Mouse (Mus musculus): Measurements from ENCODE around the gene Brms1. TPM values are rescaled to one million over a fixed set of nuclear protein-coding genes. Genes with fewer than 3 reads are reported as not detected.
"Not testable (repeated sequence)": the region's sequence is repeated elsewhere in the genome, so short reads cannot be mapped to it uniquely, and the experiment has no call there.

The Brms1 gene
- polyA plus RNA-seq, 1 experiment from 2014 or later = 30.7 TPM

DNA sequence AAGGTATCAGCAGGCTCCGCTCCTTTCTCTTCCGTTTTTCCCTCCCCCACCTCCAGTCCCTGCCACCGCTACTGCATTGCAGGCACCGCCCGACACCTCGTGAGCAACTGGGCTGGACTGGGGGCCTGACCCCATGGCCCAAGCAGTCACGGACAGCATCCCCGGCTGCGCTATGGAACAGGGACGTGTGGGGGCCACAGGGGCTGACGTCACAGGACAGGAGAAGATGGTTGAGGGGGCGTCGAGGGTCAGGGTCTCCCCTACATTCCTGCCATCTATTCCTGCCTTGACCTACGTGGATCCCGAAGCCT lies 43.6 kb downstream of the Brms1 start:
- H3K9me3 ChIP-seq = no peaks in the 10 kb centered on the region
- 5% methylated on average over 15 of the region's 15 CpGs for WGBS
- ATAC-seq (ENCODE audit: low FRiP score, low read depth) = no peak
- peaks cover 34% of the 10 kb centered on the region for H3K4me1 ChIP-seq (replicated peaks)
- 0 out of 2 replicates have a peak overlapping the region, but pooled peaks have one; percentile 10 for H3K27ac ChIP-seq (replicated peaks)
- H3K4me3 ChIP-seq = peak overlapping the region; percentile 70
- H3K27me3 ChIP-seq = peaks cover 52% of the 10 kb centered on the region
- peak overlapping the region; percentile 88 for H3K9ac ChIP-seq
- H3K36me3 ChIP-seq = peaks cover 7% of the 10 kb centered on the region; the same call in 1 of the 2 replicates
- H3K4me2 ChIP-seq = peak overlapping the region; percentile 75

DNA sequence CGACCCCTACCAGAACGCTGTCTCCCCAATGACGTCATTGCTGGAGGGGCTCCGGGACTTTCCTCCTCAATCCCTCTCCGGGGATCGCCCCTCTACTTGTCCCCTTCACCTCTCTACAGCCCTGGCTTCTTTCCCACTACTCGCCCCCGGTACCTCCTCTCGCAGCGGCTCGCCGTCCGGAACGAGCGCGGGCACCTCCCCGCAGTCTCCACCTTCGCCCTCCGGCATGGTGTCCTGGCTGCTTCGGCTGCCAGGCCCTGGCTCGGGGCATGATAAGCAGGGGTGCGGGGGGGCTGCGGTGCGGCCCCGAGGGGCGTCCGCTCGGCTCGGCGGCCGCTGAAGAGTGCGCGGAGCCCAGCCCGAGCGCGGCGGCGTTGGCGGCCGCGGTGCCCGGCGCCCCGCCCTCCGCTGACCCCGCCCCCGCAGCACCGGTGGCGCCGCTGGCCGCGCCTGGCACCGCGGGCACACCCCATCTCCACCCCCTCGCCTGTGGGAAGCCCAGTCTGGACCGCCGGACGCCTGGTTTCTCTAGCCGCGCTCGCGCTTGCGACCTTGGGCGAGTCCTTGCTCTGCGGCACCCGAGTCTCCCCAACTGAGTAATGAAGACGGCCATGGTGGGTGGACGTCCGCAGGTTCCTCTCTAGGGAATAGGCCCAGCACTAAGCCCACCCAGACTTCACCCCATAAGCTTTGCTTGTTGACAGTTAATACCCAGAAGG lies 44.1 kb downstream of the Brms1 start, which contains the start of gene Tmem151a:
Gene Tmem151a (minus strand): TSS at position 387 of the 719 bp plus-strand sequence.
- Histone ChIP-seq H3K4me2 (peak within 1 kb of the TSS; percentile 75), H3K27ac (replicated peaks) (peak within 1 kb of the TSS; percentile 60), H3K4me1 (replicated peaks) (peaks cover 34% of the 10 kb centered on the region), H3K9ac (peak within 1 kb of the TSS; percentile 88), H3K36me3 (peaks cover 9% of the 10 kb centered on the region), H3K9me3 (no peaks in the 10 kb centered on the region), H3K4me3 (peak within 1 kb of the TSS; percentile 70), H3K27me3 (peaks cover 50% of the 10 kb centered on the region)
- under 1% methylated on average over 69 of the region's 69 CpGs for WGBS
- no peak for ATAC-seq (ENCODE audit: low FRiP score, low read depth)

DNA sequence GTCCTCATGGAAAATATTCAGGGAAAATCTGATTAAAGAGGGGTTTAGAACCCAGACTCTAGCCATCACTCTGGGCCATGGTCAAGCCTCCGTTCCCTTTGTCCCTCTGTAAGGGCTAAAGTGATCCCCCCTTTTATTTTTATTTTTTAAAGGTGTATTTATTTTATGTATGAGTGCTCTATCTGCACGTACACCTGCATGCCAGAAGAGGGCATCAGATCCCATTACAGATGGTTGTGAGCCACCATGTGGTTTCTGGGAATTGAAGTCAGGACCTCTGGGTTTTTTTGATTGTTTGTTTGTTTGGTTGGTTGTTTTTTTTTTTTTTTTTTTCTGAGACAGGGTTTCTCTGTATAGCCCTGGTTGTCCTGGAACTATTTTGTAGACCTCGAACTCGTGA lies 45.4 kb downstream of the Brms1 start:
- peaks cover 38% of the 10 kb centered on the region for H3K27me3 ChIP-seq
- H3K36me3 ChIP-seq = peaks cover 12% of the 10 kb centered on the region
- ATAC-seq (ENCODE audit: low FRiP score, low read depth); H3K9ac ChIP-seq; H3K27ac ChIP-seq (replicated peaks); H3K4me3 ChIP-seq; H3K4me2 ChIP-seq; H3K9me3 ChIP-seq: not testable (repeated sequence)
- 57% methylated on average over 4 of the region's 4 CpGs for WGBS
- H3K4me1 ChIP-seq (replicated peaks) = peaks cover 34% of the 10 kb centered on the region

DNA sequence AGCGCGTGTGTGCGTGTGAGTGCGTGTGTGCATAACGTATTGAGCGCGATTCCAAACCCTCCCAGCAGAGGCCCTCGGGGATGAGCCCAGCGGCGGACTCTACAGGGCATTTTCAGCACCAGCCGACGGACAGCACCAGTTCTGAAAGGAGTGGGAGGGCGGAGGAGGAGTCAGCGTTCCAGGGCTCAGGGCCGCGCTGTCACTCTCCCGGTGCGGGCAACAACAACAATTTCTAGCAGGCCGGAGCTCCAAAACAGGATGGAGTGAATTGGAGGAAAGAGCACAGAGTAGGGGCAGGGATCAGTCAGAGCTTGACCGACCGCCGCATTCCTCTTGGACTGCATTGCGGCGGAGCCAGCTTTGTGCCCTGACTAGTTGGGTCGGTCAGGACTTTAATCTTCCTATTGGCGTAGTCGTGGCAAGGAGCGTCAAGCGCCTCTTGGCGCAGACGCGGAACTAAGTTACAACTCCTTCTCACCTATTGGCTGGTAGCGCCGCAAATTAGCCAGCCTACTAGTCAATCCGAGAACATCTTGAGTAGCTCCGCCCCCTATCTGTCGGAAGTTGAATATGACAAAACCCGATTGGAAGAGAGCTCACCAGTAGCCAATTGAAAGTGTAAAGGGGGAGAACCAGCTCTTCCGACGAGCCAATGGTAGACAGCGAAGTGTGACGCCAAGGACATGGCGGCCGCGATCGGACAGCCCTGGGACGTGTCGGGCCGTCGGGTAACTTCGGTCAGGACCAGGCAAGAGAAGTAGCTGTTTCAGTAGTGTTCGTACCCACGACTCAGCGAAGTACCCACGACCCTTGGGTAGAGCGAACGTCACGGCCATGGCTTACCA lies 47.0 kb downstream of the Brms1 start, which contains the start of gene Yif1a:
Gene Yif1a (plus strand): TSS at position 655 of the 845 bp plus-strand sequence.
- Histone ChIP-seq H3K27ac (replicated peaks) (peak within 1 kb of the TSS; percentile 85), H3K36me3 (peaks cover 23% of the 10 kb centered on the region; the same call in 1 of the 2 replicates), H3K4me2 (peak within 1 kb of the TSS; percentile 89), H3K9me3 (no peaks in the 10 kb centered on the region), H3K9ac (peak within 1 kb of the TSS; percentile 87), H3K4me1 (replicated peaks) (peaks cover 36% of the 10 kb centered on the region), H3K27me3 (peaks cover 22% of the 10 kb centered on the region), H3K4me3 (peak within 1 kb of the TSS; percentile 87)
- under 1% methylated on average over 58 of the region's 58 CpGs for WGBS
- peak; percentile 92 for ATAC-seq (ENCODE audit: low FRiP score, low read depth)

DNA sequence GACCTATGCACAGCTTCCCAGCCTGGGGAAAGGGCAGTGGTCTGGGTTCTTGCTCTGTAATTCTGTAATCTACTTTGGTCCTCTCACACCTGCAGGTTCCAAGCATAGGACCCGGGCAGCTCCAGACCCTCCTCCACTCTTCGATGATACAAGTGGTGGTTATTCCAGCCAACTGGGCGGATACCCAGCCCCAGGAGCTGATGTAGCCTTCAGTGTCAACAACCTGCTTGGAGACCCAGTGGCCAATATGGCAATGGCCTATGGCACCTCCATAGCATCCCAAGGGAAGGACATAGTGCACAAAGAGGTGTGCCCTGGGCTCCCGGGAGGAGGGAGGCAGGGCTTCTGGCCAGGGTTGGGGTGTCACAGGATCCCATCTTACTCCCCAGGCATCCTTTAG lies 48.2 kb downstream of the Brms1 start:
- peaks cover 30% of the 10 kb centered on the region for H3K36me3 ChIP-seq
- H3K9me3 ChIP-seq = no peaks in the 10 kb centered on the region
- WGBS = 92% methylated on average over 4 of the region's 4 CpGs
- peaks cover 40% of the 10 kb centered on the region for H3K4me1 ChIP-seq (replicated peaks)
- peak overlapping the region; percentile 89 for H3K4me2 ChIP-seq
- peak overlapping the region; percentile 87 for H3K9ac ChIP-seq
- no peak for ATAC-seq (ENCODE audit: low FRiP score, low read depth)
- peaks cover 11% of the 10 kb centered on the region for H3K27me3 ChIP-seq
- peak overlapping the region; percentile 87 for H3K4me3 ChIP-seq
- H3K27ac ChIP-seq (replicated peaks) = no peak overlapping the region

DNA sequence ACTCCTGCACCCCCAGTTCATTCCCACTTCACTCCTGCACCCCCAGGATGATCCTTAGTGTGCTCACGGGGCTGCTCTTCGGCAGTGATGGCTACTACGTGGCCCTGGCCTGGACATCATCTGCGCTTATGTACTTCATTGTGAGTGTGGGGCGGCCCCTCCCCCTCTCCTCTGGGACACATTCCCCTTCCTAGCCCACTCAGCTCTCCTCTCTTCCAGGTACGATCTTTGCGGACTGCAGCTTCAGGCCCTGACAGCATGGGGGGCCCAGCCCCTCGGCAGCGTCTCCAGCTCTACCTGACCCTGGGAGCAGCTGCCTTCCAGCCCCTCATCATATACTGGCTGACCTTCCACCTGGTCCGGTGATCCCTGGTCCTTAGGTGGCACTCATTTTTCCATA lies 50.9 kb downstream of the Brms1 start:
- Histone ChIP-seq H3K9ac (no peak overlapping the region), H3K9me3 (no peaks in the 10 kb centered on the region), H3K27me3 (no peaks in the 10 kb centered on the region), H3K4me3 (no peak overlapping the region), H3K4me2 (no peak overlapping the region), H3K36me3 (peaks cover 30% of the 10 kb centered on the region), H3K27ac (replicated peaks) (no peak overlapping the region), H3K4me1 (replicated peaks) (peaks cover 61% of the 10 kb centered on the region)
- ATAC-seq (ENCODE audit: low FRiP score, low read depth) = no peak
- 83% methylated on average over 10 of the region's 10 CpGs for WGBS

DNA sequence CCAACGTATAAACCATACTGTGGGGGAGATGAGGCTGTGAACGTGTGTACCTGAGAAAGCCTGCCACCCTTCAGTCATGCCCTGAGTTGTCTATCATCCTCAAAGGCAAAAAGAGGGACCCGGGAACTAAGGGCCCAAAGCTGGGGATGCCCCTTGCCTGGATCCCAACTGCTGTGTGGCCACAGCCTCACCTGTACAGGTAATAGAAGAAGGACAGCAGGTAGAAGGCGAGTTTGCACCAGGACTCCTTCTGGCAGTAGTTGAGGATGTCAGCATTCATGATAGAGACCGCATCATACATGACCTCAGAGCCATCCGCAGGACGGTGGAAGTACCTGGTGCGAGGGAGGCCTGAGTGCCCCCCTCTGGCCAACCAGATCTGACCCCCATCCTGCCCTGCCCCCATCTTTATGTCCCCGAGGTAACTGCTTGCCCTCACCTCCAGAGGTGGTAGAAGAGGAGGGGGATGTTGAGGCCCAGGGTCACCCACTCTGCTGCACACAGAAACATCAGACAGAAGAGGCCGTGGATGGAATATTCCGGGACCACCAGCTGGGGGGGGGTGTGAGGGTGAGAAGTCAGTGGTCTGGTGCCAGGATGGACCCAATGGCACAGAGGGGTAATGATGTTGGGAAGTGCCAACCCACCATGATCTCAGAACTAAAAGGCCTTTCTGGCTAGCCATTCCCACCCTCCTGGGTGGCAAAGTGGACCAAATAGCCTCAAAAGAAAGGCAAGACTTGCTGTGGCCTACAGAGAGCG lies 52.5 kb downstream of the Brms1 start:
- H3K4me1 ChIP-seq (replicated peaks) = peaks cover 60% of the 10 kb centered on the region
- H3K9me3 ChIP-seq = no peaks in the 10 kb centered on the region
- no peak for ATAC-seq (ENCODE audit: low FRiP score, low read depth)
- H3K4me3 ChIP-seq = peak overlapping the region; percentile 91; the same call in 1 of the 2 replicates
- H3K36me3 ChIP-seq = peaks cover 30% of the 10 kb centered on the region
- 70% methylated on average over 12 of the region's 12 CpGs for WGBS
- H3K27me3 ChIP-seq = no peaks in the 10 kb centered on the region
- H3K9ac ChIP-seq = peak overlapping the region; percentile 45; the same call in 1 of the 2 replicates
- H3K4me2 ChIP-seq = peak overlapping the region; percentile 87
- H3K27ac ChIP-seq (replicated peaks) = peak overlapping the region; percentile 97

DNA sequence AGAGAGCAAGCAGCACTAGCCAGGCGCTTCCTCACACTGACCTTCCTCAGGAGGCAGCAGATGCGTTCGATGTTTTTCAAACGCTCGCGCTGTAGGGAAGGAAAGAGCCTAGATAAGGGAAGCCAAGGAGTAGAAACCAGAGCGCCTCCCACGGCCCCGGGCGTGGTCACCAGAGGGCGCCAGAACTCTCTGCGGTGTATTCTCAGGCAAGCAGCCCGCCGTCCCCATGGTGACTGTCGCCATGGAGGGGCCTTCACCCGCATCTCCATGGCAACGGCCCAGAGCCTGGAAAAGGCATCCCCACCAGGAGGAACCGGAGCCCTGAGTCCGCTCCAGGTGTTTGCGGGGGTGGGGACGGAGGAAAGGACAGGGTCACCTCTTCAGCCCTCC lies 53.1 kb downstream of the Brms1 start:
- H3K36me3 ChIP-seq = peaks cover 30% of the 10 kb centered on the region
- peaks cover 60% of the 10 kb centered on the region for H3K4me1 ChIP-seq (replicated peaks)
- H3K27ac ChIP-seq (replicated peaks) = peak overlapping the region; percentile 97
- peak overlapping the region; percentile 91 for H3K4me3 ChIP-seq
- ATAC-seq (ENCODE audit: low FRiP score, low read depth) = peak; percentile 62
- under 1% methylated on average over 21 of the region's 21 CpGs for WGBS
- no peaks in the 10 kb centered on the region for H3K9me3 ChIP-seq
- H3K4me2 ChIP-seq = peak overlapping the region; percentile 87
- H3K27me3 ChIP-seq = no peaks in the 10 kb centered on the region
- H3K9ac ChIP-seq = peak overlapping the region; percentile 45

DNA sequence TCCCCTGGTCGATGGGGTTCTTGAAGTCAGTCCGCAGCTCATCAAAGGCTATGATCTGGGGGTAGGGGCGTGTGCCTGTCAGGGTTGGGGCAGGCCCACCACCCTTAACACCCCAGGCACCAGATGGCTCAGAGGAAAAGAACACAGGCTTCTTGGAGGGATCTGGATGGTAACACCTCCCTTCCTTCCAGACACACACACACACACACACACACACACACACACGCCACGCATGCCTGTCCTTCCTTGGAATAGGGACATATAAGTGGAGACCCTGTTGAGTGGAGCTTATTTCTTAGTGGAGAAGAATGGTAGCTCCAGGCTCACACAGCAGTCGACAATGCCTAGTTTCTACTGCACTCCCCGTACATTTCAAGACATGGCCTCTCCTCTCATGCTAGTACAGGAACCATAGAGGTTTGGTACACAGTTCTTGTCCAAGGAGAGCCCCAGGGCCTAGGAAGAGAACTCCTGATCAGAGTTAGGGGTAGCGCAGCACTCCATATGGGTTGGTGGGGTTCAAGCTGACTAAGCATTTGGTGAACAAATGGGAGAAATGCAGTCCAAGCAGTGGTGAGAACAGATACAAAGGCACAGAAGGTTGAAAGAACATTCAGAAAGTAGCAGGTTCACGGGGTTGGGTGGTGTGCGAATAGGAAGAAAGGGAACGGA lies 53.7 kb downstream of the Brms1 start:
- WGBS = 25% methylated on average over 11 of the region's 11 CpGs
- H3K9ac ChIP-seq = peak overlapping the region; percentile 45

DNA sequence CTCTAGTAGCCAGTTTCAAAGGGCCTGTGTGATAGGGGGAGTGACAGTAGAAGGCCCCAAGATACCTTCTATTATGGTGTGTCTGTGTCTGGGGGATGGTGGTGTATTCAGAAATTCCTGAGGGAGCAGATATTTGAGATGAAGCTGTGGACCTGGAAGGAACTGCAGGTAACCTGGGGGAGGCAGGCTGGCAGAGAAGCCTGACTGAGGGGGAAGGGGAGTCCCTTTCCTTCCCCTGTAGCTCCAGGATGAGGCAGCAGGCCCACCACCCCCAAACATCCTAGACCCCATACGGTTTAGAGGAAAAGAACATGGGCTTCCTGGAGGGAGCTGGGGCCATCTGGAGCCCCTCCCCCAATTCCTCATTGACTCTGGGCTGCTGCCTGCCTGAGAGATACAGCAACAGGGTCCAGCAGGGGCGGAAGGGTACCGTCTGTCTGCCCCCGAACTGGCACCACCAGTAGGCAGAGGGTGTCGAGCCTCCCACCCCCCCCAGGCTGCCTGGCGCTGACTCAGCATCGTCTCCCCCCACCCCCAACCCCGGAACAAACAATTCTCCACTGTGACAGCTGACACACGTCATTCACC lies 54.8 kb downstream of the Brms1 start:
- ATAC-seq (ENCODE audit: low FRiP score, low read depth) = no peak
- peak overlapping the region; percentile 97 for H3K27ac ChIP-seq (replicated peaks)
- H3K4me2 ChIP-seq = peak overlapping the region; percentile 87
- H3K27me3 ChIP-seq = no peaks in the 10 kb centered on the region
- peaks cover 63% of the 10 kb centered on the region for H3K4me1 ChIP-seq (replicated peaks)
- H3K4me3 ChIP-seq = peak overlapping the region; percentile 91
- WGBS = 7% methylated on average over 9 of the region's 9 CpGs
- H3K36me3 ChIP-seq = peaks cover 36% of the 10 kb centered on the region
- H3K9me3 ChIP-seq = no peaks in the 10 kb centered on the region
- peak overlapping the region; percentile 99 for H3K9ac ChIP-seq

More for the DNA sequence above, 53.7 kb downstream of the Brms1 start:
- Histone ChIP-seq H3K4me1 (replicated peaks) (peaks cover 61% of the 10 kb centered on the region), H3K27ac (replicated peaks) (peak overlapping the region; percentile 97), H3K36me3 (peaks cover 33% of the 10 kb centered on the region), H3K4me3 (peak overlapping the region; percentile 91), H3K4me2 (peak overlapping the region; percentile 87), H3K9me3 (no peaks in the 10 kb centered on the region), H3K27me3 (no peaks in the 10 kb centered on the region)
- no peak; the same call in 1 of the 2 replicates for ATAC-seq (ENCODE audit: low FRiP score, low read depth)
